Mouse (Mus musculus): ENCODE measurements at regions not wholly inside any gene's neighbourhood (a gene's known extent, or its start where the extent isn't known, plus 50 kb on each side); places are given as distances from the start of the nearest gene placed in this dataset.
A peak's percentile ranks its signal among the peaks of the same experiment; 100 is the strongest.
"Not testable (repeated sequence)": the region's sequence is repeated elsewhere in the genome, so short reads cannot be mapped to it uniquely, and the experiment has no call there.

DNA sequence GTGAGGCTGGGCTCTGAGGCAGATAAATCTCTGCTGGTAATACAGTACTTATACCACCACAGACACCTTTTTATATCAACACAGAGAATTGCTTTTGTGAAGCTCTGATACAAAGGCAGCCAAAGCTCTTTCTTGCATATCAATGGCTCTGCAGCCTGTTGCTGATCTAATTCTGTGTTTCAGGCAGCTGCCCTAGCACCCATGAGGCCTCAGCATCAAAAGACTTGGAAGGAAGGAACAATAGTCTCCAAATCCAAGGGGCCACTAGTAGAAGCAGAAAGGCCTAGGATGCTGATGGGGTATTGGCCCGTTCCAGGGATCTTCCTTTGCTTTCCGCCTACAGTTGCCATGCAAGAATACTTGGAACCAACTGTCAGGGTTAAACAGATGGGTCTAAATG lies 887.9 kb downstream of the Gm9195 start:
- no peak for DNase-seq

DNA sequence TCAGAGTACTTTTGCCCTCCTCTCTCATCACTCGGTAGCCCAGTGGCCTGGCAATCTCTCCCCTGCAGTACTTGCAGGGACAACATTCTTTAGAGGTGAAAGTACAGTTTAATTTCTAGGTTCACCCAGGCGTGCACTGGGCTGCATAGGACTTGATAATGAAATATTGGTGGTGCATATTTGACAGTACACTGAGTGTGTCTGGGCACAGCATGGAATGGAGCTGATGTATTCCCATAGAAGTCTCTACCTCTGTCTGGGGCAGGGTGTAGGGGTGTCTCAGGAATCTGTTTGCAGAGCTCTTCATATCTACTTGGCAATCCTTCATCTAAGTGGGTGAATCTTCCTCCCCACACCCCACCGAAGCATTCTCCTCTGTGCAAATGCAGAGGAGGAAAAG lies 893.8 kb downstream of the Gm9195 start:
- DNase-seq: no peak

DNA sequence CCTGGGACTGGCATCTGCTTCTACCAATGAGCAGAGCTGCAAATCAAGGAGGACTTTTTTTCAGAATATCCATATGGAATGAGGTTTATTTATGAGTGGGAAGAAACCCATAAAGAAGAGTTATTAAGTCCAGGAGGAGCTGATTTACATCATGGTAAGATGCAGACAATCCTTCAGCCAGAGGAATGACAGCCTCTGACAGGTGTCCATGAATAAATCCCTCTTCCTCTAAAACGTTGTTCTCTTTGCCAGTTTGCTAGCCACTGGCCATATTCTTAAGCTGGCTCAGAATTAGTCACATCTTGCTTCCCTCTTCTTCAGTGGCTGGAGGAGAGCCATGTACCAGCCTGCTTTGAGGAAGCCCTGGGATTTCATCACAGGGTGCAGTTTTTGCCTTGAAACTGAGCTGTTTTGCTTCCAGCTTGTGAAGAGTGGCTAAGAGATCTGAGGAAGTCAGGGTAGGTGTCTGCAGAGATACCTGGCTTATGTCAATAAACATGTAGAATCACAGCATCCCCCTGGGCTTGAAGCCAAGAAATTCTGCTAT lies 902.9 kb downstream of the Gm9195 start:
- no peak for DNase-seq

DNA sequence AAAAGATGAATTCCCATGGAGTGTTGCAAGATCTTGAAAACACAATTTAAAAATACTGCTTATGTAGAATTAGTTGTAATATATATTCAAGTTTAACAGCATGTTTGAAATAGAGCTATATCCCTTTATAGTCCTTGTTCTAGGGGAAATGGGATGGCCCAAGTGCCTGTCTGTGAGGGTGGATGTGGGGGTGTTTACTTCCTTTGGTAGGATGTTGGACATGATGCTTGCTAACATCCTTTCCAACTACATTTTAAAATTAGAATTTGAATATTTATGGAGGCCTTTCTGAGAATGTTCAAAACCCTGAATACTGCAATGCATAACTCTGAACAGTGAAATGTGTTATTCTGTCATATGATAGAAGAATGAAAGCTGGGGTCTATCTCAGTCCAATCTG lies 903.6 kb downstream of the Gm9195 start:
- no peak for DNase-seq

DNA sequence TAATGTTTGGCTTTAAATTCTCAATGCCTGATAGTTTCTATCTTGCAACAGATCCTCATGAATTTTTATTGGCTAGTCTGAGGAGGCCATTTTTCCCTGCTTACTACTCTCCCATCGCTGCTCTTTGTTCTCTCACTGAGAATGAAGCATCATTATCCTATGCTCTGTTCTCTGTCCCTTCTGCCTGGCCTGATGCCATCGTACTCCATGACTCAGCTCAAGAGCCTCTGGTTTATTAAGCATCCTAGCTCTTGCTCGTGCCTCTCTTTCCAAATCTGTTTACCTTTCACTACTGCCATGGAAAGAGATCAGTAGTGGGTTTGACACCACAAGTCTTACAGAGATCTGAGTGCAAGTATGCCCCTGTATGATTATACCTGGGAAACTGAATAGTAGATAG lies 926.8 kb downstream of the Gm9195 start:
- no peak for DNase-seq

DNA sequence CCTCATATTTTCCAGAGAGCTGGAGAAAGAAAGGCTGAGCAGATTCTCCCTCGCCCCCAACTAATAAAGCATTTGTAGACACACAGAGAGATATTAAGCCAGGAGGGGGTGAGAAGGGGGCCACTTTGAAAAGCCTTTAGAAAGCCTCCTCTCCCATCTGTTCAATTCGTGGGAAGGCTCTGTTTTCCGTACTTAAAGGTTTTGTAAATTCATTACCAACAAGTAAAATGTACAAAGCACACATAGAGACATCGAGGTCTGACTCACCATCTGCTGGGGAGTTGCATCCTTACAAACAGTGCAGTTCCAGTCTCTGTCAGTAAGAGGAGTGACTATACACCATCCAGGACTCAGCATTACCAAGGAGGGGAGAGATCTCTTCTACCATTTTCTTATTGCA lies 929.7 kb downstream of the Gm9195 start:
- DNase-seq: no peak

DNA sequence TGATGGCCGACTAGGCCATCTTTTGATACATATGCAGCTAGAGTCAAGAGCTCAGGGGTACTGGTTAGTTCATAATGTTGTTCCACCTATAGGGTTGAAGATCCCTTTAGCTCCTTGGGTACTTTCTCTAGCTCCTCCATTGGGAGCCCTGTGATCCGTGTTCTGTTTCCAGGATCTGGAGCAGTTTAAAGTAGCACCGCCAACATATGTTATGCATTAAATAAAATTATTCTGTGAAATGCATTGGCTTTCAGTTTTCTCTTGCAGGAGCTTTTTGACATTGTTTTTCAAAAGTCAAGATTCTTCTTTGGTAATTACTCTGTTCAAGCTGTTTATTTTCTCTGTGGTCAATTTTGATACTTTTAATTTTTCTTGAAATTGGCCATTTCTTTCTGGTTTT lies 937.3 kb downstream of the Gm9195 start:
- not testable (repeated sequence) for DNase-seq

DNA sequence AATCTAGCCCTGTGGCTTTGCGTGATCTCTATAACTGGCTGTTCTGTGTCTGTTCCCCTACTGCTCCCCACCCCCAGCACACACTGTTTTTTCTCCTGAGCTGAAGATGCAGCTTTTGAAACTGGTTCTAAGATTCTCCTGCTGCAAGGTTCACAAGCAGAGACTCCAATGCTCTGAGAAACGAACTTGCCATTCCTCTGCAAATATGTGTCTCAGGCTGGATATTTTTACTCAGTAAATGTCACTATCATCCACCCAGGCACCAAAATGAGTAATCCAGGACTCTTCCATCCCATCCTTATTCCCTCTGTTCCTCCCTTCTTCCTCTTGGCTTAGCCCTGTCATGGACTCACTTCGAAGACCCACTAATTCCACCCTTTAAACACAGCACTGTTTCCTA lies 943.9 kb upstream of the Fam160b2 start:
- no peak for DNase-seq

DNA sequence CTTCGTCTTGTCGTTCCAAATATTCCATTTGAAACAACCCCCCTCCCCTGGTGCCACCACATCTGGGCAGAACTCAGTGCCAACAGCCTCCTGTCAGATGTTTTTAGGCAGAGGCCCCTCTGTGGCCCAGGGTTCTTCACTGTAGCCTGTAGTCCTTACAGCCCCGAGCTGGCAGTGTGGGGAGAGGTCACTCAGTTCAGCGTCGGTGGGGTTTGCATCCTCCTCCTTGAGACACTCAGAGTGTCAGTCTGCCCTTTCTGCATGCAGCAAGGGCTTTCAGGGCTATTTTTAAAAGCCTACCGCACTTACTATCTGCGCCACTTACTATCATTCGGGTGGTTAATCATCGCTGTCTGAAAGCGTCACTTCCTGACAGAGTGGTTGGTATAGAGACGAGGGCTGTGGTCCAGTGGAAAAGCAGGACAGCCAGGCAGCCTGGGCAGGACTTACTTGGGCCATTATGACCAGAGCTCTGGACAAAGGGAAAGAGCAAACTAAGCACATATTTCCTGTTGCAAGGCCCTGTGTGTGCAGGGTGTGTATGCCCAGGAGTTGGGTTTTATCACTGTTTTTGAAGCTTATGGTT lies 932.5 kb upstream of the Fam160b2 start:
- no peak for DNase-seq

DNA sequence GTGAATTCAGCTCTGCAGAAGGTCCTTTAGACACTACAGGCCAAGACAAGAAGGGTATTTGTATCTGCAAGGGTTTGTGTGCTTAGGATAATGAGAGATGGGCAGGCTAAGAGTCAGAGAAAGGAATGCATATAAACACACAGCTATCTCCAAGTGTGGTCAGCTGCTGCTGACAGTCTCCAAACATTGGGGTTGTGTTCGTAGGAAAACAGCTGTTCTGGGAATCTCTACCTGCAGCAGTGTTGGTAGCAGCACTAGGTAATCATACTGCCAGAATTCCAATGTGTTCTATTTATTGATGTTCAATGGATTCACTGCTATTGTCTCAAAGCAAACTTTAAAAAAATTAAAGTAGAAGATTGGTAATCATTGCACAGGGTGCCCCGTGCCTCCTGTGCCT lies 931.7 kb upstream of the Fam160b2 start:
- no peak for DNase-seq

DNA sequence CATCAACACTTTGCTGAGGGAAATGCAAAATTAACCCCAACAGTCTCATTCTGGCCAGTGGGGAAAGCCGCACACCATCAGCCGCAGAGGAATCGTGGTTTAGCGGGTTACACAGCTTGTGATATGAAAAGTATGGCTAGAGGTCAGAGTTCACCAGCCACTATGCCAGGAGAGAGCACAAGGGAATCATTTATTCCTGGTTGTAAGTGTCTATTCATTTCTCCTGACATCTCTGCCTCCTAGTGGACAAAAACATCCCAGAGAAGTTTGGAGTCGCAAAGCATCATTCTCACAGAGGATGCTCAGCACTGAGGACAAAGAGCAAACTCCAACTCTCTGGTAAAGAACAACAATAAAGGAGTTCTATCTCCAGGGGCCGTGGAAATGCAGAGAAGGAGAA lies 930.8 kb upstream of the Fam160b2 start:
- no peak for DNase-seq

DNA sequence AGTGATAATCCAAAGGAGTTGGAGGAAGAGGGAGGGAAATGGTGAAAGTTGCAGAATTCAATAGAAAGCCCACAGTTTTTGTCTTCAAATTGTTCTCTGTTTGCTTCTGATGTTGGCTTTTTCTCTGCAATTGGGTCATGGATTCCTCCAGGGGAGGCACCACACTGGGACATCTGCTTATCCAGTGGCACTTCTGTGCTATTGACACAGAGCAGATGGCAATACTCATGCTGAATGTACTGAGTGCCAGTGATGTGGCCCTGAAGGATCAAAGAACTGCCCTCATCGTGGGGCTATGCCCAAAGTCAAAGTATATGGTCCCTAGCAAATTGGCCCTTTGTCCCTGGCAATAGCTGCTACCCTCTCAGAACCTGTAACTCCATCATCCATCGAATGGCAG lies 918.9 kb upstream of the Fam160b2 start:
- DNase-seq: peak; percentile 56

DNA sequence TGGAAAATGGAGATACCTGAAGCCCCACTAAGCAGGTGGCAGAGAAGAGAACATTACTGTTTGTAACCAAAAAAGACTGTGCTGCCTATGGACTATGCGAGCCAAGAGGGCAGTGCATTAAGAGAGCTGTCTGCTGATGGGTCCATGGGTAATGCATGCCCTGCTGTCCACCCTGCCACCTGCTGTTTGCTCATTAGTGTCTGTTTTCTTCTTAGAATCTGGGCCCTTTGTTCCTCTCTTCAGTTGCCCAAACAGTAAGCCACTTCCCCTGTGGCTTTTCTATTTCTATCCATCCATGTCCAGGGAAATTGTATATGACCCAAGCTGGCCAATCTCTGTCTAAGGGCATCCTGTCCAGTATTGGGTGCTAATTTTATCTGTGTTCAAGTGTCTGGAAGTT lies 901.2 kb upstream of the Fam160b2 start:
- no peak for DNase-seq

DNA sequence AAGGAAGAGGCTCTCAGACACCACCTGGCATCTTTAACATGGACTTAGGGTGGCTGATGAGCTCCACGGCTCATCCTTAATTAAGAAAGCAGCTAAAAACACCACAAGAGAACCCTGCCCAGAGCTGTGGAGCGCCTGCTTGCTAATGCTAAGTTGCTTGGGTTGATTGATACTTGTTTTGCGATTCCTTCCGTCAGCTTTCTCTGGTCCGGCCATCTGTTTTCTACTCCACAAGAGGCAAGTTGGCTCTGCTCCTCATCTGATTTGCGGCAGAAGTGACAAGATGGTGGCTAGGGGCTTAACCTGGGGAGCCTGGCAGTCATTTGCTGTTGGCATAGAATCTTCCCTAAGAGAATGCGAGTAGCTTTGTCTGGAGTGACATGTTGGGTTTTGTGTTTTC lies 891.6 kb upstream of the Fam160b2 start:
- DNase-seq: no peak

DNA sequence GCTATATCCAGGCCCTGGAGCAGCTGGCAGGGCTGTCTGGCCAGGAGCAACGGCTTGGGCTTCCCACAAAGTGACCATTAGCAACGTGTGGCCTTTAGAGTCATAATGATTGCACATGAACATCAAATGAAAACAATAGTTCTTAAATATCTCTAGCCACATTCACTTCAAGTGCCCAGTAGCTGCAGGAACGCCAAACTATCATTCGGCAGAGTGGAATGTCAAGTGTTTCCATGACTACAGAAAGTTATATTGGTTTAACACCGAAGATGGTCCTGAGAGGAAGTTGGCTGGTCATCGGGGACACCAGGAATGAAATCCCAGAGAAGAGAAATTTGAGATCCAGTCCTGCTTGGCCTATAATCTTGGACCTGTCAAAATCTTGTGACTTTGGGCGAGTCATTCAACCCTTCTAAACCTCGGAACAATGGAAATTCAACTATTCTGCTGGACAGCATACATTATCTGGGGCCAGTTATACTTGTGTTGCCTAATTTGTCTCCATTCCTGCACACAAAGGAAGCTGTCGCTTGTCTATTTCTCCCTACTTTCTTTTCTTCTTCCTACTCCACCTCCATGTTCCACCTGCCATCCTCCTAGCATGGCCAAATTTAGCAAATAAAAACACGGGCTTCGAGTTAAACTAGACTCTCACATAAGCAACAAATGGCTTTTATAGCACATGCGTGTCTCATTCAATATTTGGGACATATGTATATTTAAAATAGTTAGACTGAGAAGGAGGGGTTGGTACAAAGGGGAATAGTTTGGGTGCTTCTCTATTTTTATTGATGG lies 886.7 kb upstream of the Fam160b2 start:
- DNase-seq: no peak

DNA sequence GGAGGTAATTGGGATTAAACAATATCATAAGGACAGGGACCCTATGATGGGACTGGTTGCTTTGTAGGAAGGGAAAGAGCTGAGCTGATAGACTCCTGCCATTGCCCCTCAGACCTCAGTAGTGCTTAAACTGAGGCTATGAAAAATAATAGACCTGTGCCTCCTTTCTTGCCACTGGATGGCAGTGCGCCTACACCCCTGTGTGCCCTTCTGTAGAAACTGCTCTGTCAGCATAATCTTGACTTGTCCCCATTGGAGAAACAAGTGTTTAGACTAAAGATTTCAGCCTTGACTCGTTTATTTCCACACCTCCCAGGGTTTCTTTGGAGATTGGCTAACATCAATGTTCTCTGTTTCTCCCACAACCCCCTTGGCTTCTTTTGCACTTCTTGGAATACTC lies 876.0 kb upstream of the Fam160b2 start:
- DNase-seq: no peak

DNA sequence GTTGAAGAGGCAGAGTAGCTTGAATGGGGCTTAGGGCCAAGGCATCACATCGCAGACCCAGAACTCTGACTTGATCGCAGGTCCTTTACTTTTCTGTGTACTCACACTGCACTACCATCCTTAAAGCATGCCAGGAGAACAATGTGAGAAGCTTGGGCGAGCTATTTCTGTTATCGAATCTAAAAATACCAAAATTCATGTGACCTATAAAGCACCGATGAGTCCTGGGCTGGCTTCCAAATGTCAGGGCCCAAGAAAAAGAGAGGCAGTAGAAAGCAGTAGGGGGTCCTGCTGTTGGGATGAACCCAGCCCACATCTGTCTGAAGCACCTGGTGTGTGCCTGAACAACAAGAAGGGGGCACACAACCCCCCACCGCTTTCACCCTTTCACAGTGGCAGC lies 874.3 kb upstream of the Fam160b2 start:
- peak; percentile 8 for DNase-seq

DNA sequence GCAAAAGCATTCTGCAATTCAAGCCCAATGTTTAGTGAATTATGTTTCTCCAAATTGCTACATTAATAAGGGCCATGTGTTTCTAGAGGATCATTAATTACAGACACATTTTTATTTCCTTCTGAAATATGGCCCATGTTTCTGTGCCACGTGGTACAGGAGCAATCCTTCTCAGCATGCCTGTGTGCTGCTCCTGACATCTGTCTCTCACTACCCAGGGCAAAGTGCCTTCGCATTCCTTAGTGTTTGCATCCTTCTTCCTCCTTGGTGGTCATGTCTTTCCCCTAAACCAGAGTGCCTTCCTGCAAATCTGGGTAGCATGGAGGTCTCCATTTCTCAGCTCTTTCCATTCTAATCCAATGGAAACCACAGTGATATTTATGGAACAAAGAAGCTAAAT lies 832.7 kb upstream of the Fam160b2 start:
- DNase-seq: no peak

Measured in cerebellum, adult 9-11 months (tissue).